Mouse (Mus musculus): Measurements from ENCODE around the gene Scgb2b20. TPM values are rescaled to one million over a fixed set of nuclear protein-coding genes. Genes with fewer than 3 reads are reported as not detected.

Scgb2b20 gene
- polyA plus RNA-seq (2012; rRNA removed; ENCODE audit: low replicate concordance), result not detected in 2 replicates

DNA sequence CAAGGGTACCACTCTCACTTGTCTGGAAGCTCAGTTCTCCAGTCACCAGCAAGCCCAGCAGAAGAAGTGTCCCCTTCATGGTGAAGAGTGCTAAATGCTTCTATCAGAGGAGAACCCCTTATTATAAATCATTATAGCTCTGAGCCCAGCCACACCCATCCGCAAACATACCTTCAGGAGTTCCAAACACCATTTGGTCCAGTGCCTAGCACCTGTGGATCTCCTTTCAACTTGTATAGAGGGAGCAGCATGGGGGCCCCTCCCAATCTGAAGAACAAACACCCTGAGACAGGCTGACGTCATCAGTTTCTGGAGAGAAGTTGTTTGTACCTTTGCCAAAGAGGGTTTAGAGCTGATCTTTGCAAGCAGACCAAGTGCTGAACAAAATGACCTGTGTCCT, at the start of gene Scgb2b20:
Gene Scgb2b20 (minus strand): TSS at position 101 of the 400 bp plus-strand sequence.

DNA sequence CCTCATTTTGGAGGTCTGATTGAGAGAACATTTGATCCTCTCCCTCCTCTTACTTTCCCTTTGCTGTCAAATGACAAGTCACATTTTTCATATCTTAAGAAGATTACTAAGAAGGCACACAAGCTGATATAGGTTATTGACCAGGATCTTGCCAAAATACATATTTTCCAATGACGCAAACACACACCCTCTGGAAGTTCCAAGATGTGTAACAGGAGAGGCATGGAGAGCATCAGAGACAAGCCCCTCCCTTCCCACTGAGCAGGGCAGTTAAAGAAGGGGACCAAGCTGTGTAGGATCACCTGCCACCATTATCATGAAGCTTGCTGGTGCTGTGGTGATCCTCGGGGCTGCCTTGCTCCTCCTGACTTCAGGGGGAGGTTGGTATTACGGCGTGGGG, 6.8 kb upstream of the Scgb2b20 start, which contains the start of gene Scgb1b20:
Gene Scgb1b20 (plus strand): TSS at position 301 of the 400 bp plus-strand sequence.

Other genes with a start within 250 kb of the Scgb2b20 start
- gene Scgb2b18, start 192.5 kb downstream of the Scgb2b20 start, polyA plus RNA-seq (2012; rRNA removed; ENCODE audit: low replicate concordance), result not detected in 2 replicates
- gene Scgb1b18, start 180.8 kb downstream of the Scgb2b20 start, polyA plus RNA-seq (2012; rRNA removed; ENCODE audit: low replicate concordance), result not detected in 2 replicates
- not detected in 2 replicates for gene Scgb2b19, start 86.0 kb downstream of the Scgb2b20 start, polyA plus RNA-seq (2012; rRNA removed; ENCODE audit: low replicate concordance)
- not detected in 2 replicates for gene Scgb1b19, start 79.0 kb downstream of the Scgb2b20 start, polyA plus RNA-seq (2012; rRNA removed; ENCODE audit: low replicate concordance)
- not detected in 2 replicates for gene Scgb1b20, start 6.9 kb upstream of the Scgb2b20 start, polyA plus RNA-seq (2012; rRNA removed; ENCODE audit: low replicate concordance)
- gene Scgb2b21, start 154.1 kb upstream of the Scgb2b20 start, polyA plus RNA-seq (2012; rRNA removed; ENCODE audit: low replicate concordance), result not detected in 2 replicates

All from mammary gland, adult 2 months (tissue).